Mouse (Mus musculus): Measurements from ENCODE around the gene Nck1.

The Nck1 gene

GRCm38 (mm10) chr9:100545715-100546593, at the start of gene Nck1:
Gene Nck1 (minus strand): TSS chr9:100546134.
- DNase-seq = peak; percentile 99 to 100

DNA sequence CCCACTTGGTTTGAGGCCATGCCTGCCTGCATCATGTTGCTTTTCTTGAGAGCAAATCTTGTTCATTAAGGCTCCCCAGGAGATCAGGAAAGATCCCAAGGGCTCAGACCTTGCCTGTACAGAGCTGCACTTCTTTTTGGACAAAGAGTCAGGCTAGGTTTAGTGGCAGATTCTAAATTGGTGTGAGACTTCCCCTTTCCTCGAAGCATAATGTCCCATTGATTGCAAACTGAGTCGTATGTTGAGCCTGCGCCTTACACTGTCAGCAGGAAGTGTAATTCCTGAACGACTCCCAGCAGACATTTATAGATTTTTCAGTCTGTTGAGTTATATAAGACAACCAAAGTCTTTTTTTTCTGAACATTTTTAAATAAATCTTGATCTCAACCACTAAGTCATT, 44.5 kb upstream of the Nck1 start:
- DNase-seq = no peak

DNA sequence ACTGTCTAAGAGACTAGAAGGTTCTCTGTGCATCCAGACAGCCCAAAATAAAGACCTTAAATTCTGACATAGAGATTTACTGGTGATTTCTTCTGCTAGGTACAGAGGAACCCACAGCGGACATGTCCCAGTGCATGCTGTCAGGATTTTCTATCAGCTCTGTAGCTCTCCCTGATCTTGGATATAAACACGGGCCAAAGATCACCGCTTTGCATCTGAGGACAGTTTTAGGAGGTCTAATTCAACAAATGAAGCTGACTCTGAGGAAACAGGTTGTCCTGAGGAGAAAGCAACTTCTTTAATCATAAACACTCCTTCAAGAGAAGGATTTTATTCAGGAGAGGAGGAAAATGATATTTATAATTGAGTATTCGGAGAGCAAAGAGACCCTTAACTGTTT, 38.1 kb upstream of the Nck1 start:
- DNase-seq = no peak

DNA sequence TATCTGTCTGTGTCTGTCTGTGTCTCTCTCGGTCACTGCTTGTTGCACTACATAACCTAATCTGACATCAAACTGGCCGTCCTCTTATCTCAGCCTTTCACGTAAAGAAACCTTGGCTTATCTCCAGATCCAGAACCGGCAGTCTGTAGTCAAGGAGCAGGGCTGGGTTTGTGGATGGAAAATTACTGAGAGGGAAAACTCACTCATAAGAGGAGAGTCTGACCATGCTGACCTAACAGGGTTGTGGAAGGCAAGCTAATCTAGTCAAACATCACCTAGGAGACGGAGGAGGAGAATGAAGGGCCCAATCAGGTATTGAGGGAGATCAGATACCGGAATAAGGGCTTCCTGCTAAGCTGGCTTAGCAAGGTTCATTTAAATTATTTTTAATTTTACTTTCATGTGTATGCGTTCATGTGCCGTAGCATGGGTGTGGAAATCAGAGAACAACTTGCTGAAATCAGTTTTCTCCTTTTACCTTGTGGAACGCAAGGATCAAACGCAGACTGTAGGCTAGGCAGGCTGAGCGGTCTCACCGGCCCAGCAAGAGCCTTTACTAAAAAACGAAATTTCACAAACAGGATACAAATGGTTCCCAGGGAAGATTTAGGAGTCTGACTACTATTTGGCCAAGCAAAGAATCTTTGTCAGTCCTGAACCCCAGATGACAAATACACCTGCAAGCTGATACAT, 37.1 kb upstream of the Nck1 start:
- no peak for DNase-seq

DNA sequence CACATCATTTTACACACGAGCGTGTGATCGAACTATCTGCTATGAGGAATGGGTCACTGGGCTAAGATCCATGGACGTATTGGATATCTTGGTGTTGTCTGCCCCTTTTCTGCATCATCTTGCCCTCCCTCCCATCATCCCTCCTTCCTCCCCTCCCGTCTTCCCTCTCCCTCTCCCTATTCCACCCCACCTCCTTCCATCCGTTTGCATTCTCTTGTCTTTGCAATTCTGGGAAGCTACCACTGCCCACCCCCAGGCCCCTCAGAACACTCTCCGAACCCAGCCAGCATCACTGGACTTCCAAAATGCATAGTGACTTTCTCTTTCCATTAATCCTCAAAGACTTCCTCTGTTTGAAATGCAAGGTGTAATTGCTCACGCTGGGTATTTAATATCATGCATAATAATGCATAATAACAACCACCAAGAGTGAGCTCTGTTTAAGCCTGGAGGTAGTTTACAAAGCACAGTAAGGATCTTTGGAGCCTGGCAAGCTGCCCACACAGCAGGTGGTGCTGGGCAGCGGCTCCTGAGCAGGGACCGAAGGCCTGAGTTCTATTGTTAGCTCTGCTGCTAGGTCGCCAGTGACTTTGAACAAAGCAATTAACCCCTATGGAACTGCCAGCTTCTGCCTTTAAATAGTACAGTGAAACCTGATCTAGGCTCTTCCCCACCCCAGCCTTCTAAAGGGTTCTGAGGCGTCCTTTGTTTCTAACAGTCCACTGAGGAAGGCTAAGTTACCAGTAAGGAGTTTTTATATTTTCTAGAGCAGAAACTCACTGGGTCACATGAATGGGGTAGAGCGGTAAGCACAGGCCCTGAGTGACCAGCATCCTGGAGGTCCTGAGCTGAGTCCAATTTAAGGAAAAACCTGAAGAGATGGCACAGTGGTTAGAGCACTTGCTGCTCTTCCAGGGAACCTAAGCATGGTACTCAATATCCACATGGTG, 35.9 kb upstream of the Nck1 start:
- DNase-seq = peak; percentile 78 to 79

DNA sequence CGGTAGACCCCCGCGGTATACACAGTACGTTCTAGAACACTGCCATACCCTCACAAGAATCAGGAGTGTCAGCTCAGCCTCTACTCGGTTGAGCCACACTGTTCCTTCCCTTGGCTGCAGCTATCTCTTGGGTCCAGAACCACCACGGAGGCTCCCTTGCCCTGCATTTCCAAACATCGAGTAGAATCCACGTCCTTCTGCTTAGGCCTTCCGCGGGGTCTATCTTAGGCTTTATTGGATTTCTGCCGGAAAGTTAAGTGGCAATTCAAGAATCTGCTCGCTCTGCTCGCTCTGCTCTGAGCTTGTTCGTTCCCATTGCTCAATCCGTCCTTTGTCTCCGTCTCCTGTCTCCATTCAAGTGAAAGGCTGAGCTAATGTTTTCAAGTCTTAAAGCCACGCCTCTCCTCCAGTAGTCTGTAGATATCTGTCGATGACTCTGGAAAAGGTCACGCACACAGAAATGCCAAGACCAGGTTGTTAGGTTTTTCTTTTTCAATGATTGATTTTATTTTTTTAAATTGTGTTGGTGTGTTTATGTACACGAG, 34.3 kb upstream of the Nck1 start:
- DNase-seq = no peak

DNA sequence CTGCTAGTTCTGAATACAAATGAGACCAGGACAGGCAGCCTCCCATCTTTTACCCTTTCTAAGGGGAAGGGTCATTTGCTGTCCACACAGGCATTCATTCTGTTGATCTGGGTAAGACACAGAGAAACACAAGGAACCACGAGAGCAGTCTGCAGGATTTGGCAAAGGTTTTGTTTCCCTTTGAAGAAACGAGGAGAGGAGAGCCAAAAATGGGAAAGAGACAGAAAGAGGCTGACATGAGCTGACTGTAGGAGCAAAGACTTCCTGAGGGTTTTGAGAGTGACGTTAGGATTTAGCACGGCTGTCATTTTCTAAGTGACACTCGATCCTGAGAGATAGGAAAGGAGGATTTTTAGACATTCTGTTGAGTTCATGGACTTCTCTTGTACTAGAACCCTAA, 28.0 kb upstream of the Nck1 start:
- DNase-seq = no peak

DNA sequence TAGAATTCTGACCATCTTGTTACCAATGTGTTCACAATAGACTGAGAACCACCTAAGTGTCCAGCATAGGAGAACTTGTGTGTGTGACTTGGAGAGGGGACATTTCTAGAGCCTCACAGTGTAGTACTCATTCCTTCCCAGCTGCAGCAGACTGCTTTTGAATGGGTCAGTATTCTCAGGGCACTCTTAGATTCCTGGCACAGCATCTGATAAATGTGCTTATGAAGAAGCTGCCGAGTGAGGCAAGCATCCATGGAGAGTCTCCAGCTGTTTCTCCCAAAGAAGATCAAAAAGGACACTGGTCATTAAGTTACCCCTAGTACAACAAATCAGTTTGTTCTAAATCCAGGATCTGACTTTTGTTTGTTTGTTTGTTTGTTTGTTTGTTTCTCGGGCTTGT, 27.4 kb upstream of the Nck1 start:
- DNase-seq = no peak

DNA sequence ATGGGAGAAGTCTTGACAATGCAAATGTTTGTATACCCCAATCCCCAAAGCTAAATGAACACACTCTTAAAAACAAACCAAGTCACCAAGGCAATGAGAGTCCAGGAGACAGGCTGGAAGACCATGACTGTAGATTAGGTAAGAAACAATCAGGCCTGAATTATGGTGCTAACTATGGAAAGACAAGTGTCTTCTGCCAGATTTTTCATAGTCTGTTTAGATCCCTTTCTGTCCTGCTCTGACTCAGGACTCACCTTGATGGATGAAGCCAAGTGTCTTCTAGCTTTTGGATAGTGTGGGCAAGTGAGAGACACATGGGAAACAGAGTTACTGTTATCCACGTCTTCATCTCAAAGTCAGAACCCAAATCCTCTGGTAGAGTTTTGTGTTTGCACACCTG, 25.6 kb upstream of the Nck1 start:
- no peak for DNase-seq

DNA sequence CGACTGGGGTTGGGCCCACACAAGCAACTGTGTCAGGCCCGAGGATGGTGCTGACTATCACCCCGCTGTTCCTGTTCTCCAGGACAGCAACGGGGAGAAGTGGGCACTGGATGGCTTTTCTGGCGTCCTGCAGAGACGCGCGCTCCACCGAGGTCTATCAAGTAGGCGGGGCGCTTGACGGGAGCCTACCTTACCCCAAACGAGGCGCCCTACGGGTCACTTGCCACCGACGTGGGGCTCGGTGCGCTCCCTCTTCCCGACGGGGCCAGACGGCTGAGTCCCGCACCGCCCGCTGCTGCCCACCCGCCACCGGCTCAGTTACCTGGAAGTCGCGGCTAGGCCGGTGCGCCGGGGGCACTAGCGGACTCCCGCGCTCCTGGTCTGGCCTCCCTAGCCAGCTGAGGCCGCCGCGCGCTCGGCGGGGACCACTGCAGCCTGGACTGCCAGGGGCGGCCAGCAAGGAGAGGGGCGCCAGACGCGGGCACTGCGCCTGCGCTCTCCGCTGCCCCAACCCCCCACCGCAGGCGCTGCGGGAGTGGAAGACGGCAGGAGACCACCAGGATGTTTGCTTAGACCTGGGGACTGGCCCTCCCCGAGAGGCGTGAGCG, 24.8 kb upstream of the Nck1 start, which contains the start of gene Slc35g2:
Gene Slc35g2, minus strand, starts transcription at position 465 of the 608 bp plus-strand sequence.
- peak; percentile 57 to 65 for DNase-seq

- DNase-seq = peak; percentile 77 to 88
Measured at GRCm38 (mm10) chr9:100569798-100570625, 24.1 kb upstream of the Nck1 start.

DNA sequence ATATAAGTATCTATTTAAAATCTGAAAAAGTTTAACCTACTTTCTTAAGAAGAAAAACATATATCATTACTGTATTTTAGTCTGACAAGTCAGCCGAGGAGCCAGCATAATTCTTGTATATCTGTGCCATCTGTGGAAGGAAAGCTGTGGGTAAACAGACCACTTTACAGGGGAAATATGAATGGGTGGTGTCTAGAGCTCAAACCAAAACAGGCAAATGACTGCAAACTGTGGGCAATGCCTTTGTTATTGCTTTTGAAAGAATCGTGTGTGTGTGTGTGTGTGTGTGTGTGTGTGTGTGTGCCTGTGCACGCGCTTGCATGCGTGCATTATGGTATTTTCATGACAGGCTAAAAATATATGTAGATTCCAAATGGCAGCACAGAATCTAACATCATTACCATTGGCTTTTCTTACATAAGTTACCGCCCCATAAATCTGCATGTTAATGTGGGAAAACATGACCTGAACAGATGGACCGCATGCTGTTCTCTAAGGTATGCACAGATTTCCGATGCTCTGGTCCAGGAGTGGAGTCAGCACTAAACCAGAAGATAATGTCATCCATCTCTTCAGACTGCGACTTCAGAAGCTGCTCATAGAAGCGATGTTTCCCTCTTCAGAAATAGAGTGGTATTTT, 14.4 kb upstream of the Nck1 start:
- peak; percentile 57 to 70 for DNase-seq

GRCm38 (mm10) chr9:100558991-100559390, 13.1 kb upstream of the Nck1 start:
- DNase-seq = peak; percentile 55 to 58

DNA sequence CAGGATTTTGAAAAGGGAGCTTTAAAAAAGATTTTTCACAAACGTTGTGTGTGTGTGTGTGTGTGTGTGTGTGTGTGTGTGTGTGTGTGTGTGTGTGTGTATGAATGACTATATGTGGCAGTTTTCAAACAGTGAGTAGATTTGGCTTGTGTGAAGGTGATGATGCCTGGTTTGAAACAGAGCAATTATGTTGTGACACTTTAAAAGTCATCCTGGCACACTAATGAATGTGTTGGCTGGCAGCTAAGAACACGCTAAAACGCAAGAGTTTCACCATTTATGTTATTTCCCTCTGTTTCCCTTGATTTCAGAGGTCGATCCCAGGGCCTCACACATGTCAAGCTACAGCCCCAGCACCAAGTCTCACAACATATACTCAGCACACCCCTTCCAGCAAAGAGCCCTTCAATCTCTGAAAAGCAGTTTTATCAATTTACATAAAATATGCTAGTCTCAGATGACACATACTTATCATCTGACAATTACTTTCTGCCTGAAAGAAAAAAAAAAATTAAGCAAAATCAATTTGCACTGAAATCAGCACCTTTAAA, 12.2 kb upstream of the Nck1 start:
- DNase-seq = no peak

GRCm38 (mm10) chr9:100555686-100556085, 9.8 kb upstream of the Nck1 start:
- DNase-seq = no peak

DNA sequence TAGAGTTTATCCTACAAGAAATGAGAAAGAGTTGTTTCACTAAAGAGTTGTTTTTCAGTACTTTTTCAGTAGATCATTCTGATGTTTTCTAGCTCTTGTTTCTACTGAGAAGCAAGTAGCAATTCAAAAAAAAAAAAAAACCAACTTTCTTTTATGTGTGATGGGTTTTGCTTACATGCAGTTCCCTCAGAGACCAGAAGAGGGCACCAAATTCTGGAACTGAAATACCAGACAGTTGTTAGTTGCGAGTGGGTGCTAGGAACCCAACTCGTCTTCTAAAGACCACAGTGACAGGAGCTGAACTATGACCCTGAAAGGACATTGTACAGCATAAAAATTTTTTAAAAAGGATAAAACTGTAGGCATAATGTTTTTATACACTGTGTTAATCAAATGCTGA, 2.4 kb upstream of the Nck1 start:
- DNase-seq = no peak

- peak in 1 of 2 experiments; percentile 36 for DNase-seq
Measured at GRCm38 (mm10) chr9:100546594-100546910, 618 bp upstream of the Nck1 start.

GRCm38 (mm10) chr9:100544948-100545714, 803 bp downstream of the Nck1 start:
- no peak for DNase-seq

DNA sequence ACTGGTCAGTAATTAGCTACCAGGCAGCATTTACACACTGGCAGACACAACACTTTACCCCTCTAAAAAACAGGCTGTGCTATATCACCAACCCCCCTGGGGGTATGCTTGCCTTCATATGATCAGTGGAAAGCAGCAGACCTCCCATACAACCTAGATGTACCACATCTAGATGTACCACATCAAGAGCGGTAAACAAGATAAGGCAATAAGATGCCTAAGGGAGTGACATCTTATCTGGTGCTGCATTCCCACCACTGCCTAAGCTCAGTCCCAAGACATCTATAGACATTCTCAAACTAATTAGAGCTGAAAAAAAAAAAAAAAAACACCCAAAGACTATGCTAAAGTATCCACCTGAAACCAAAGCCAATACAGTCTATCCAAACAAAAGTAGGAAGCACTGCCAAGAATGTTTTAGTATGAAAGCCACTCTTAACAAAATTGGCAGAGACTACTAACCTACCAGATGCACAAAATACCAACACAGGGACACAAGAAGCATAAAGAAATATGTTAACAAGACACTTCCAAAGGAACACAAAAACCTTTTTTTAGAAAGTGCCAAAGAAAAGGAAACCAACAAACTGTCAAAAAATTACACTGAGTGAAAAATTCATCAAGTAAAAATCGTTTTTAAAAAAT, 10.2 kb downstream of the Nck1 start:
- DNase-seq = no peak

Measured in cerebellum, postnatal 36 days (tissue).